Comparison of ENCODE assay signal across 20 mouse cellular contexts in genomic region chr3:74588703-74589362, GRCm38 (mm10).
A peak's percentile ranks its signal among the peaks of the same experiment; 100 is the strongest.
DNase-seq lines count a peak whose midpoint lies in the region; ATAC-seq and TF ChIP-seq lines count a peak whose summit lies in the region.
"Had no signal": no experiment of that assay in that cellular context is flagged by ENCODE, and none has a peak within 500 bp of the region (broad histone marks: within the 10 kb centered on the region; RNA-seq: fewer than 3 reads in every experiment).

No protein-coding gene starts in this region.

- DNase-seq in lung, embryonic 14.5 days: peak; percentile 31
- no peak for DNase-seq in lung, postnatal 14 days
- DNase-seq in lung, postnatal 36 days: peak; percentile 13
- DNase-seq in retina, postnatal 1 day: no peak
- no peak for DNase-seq in gastrocnemius, postnatal 14 days
- DNase-seq in embryo, embryonic 10.5 days (ENCODE audit: low spot score): no peak
- DNase-seq: adrenal gland, postnatal 14 days; cerebellum, adult 11 months; cerebellum, postnatal 10 days; gastrocnemius, adult 2 months; heart, postnatal 10 days; thymus, postnatal 25 days had no signal

- no peaks in the 10 kb centered on the region for H3K27me3 ChIP-seq in lung, embryonic 14.5 days (ENCODE audit: insufficient read depth, low read length)
- no peaks in the 10 kb centered on the region for H3K27me3 ChIP-seq in intestine, embryonic 15.5 days (replicated peaks)
- no peaks in the 10 kb centered on the region for H3K27me3 ChIP-seq in liver, embryonic 12.5 days (replicated peaks)
- H3K27me3 ChIP-seq: embryonic facial prominence, embryonic 15.5 days; limb, embryonic 15.5 days had no signal

- no peaks in the 10 kb centered on the region for H3K9me3 ChIP-seq in lung, embryonic 14.5 days (ENCODE audit: low read depth, low read length)
- H3K9me3 ChIP-seq in intestine, embryonic 15.5 days: no peaks in the 10 kb centered on the region
- no peaks in the 10 kb centered on the region for H3K9me3 ChIP-seq in liver, embryonic 12.5 days (replicated peaks)
- H3K9me3 ChIP-seq: embryonic facial prominence, embryonic 15.5 days; G1E; limb, embryonic 15.5 days had no signal

- no peak overlapping the region for H3K4me3 ChIP-seq in lung, embryonic 14.5 days (ENCODE audit: low read depth, low read length)
- H3K4me3 ChIP-seq in intestine, embryonic 15.5 days (replicated peaks): no peak overlapping the region
- no peak overlapping the region for H3K4me3 ChIP-seq in liver, embryonic 12.5 days
- H3K4me3 ChIP-seq: embryonic facial prominence, embryonic 15.5 days; gastrocnemius, adult 2 months; limb, embryonic 15.5 days had no signal

- H3K4me2 ChIP-seq in lung, embryonic 14.5 days: no peak overlapping the region
- no peak overlapping the region for H3K4me2 ChIP-seq in intestine, embryonic 15.5 days (replicated peaks)
- no peak overlapping the region for H3K4me2 ChIP-seq in liver, embryonic 12.5 days
- H3K4me2 ChIP-seq: embryonic facial prominence, embryonic 15.5 days; heart, embryonic 11.5 days; limb, embryonic 15.5 days had no signal

- TF ChIP-seq CTCF in lung, embryonic 14.5 days (IDR thresholded peaks at IDR 0.05; ENCODE audit: low read depth): no peak

- intact Hi-C loops in gastrocnemius, postnatal 14 days (cut with DNase I; ENCODE audit: low total_unique reads): no loop called here

- 48% methylated on average over 3 of the region's 3 CpGs for WGBS in lung, embryonic 14.5 days
- 52% methylated on average over 3 of the region's 3 CpGs for WGBS in intestine, embryonic 15.5 days
- 52% methylated on average over 3 of the region's 3 CpGs for WGBS in liver, embryonic 12.5 days (ENCODE audit: insufficient replicate concordance)

- H3K9ac ChIP-seq in lung, embryonic 14.5 days: no peak overlapping the region
- H3K9ac ChIP-seq in intestine, embryonic 15.5 days: no peak overlapping the region
- H3K9ac ChIP-seq in liver, embryonic 12.5 days: no peak overlapping the region
- H3K9ac ChIP-seq: embryonic facial prominence, embryonic 15.5 days; limb, embryonic 15.5 days had no signal

- H3K27ac ChIP-seq in lung, embryonic 14.5 days (ENCODE audit: low read depth): no peak overlapping the region
- no peak overlapping the region for H3K27ac ChIP-seq in intestine, embryonic 15.5 days
- no peak overlapping the region for H3K27ac ChIP-seq in liver, embryonic 12.5 days
- H3K27ac ChIP-seq: embryonic facial prominence, embryonic 15.5 days; gastrocnemius, adult 2 months; limb, embryonic 15.5 days had no signal

- no peaks in the 10 kb centered on the region for H3K4me1 ChIP-seq in lung, embryonic 14.5 days (ENCODE audit: insufficient read depth)
- no peaks in the 10 kb centered on the region for H3K4me1 ChIP-seq in intestine, embryonic 15.5 days (replicated peaks)
- no peaks in the 10 kb centered on the region for H3K4me1 ChIP-seq in liver, embryonic 12.5 days
- H3K4me1 ChIP-seq: embryonic facial prominence, embryonic 15.5 days; limb, embryonic 15.5 days had no signal

- ATAC-seq in lung, embryonic 14.5 days (ENCODE audit: insufficient read depth): peak; percentile 94
- ATAC-seq in intestine, embryonic 15.5 days: peak; percentile 99
- peak; percentile 72 for ATAC-seq in liver, embryonic 12.5 days
- ATAC-seq: activated CD4-positive, CD25-positive, alpha-beta regulatory T cell, adult 4 months; forebrain, embryonic 16.5 days had no signal

- no peaks in the 10 kb centered on the region for H3K36me3 ChIP-seq in lung, embryonic 14.5 days (ENCODE audit: insufficient read depth)
- no peaks in the 10 kb centered on the region for H3K36me3 ChIP-seq in intestine, embryonic 15.5 days
- H3K36me3 ChIP-seq in liver, embryonic 12.5 days: no peaks in the 10 kb centered on the region
- H3K36me3 ChIP-seq: embryonic facial prominence, embryonic 15.5 days; G1E; limb, embryonic 15.5 days had no signal

Comparison
In these comparisons a context has a peak if more than half of its experiments do, and no peak if none do; other contexts are left out.
1. DNase-seq: peak in lung, embryonic 14.5 days (single experiment) and lung, postnatal 36 days (single experiment); none in lung, postnatal 14 days (single experiment), retina, postnatal 1 day (single experiment), gastrocnemius, postnatal 14 days (single experiment) and embryo, embryonic 10.5 days (single experiment).
2. Peak in every context shown above with its lines, with median percentiles within 50 percentile points of each other: ATAC-seq.